Mouse (Mus musculus) heart, embryonic 15.5 days (tissue): Measurements from ENCODE around the gene Lhpp. TPM values are rescaled to one million over a fixed set of nuclear protein-coding genes. Genes with fewer than 3 reads are reported as not detected.

Source experiments
- ATAC-seq: fragments of 200-750 bp; cut with Nextera tagmentation; replicated peaks from 2 replicates; pipeline ENCODE4 v1.8.0; 2017; ENCODE audit warnings: low read depth, moderate TSS enrichment; ENCODE audit not compliant: insufficient number of reproducible peaks, insufficient read depth, low FRiP score
- H3K27ac ChIP-seq: fragments of 300-500 bp; sonication (generic); 2 replicates; pipeline ENCODE4 v1.5.1; 2015; ENCODE audit warnings: mild to moderate bottlenecking, inconsistent platforms
- H3K27me3 ChIP-seq: fragments of 300-500 bp; sonication (generic); 2 replicates; pipeline ENCODE4 v1.6.1; 2015; ENCODE audit warnings: inconsistent platforms
- H3K36me3 ChIP-seq: fragments of 300-500 bp; sonication (generic); 2 replicates; pipeline ENCODE4 v1.6.1; 2015; ENCODE audit warnings: mild to moderate bottlenecking, inconsistent platforms
- H3K4me1 ChIP-seq: fragments of 300-500 bp; sonication (generic); replicated peaks from 2 replicates; pipeline ENCODE4 v1.6.1; 2015; ENCODE audit warnings: inconsistent platforms
- H3K4me2 ChIP-seq: fragments of 300-500 bp; sonication (generic); 2 replicates; pipeline ENCODE4 v1.6.1; 2015; ENCODE audit warnings: inconsistent platforms, mild to moderate bottlenecking, moderate library complexity
- H3K4me3 ChIP-seq: fragments of 300-500 bp; sonication (generic); 2 replicates; pipeline ENCODE4 v1.5.1; 2015; ENCODE audit warnings: mild to moderate bottlenecking, inconsistent platforms
- H3K9ac ChIP-seq: fragments of 300-500 bp; sonication (generic); 2 replicates; pipeline ENCODE4 v1.6.1; 2015; ENCODE audit warnings: mild to moderate bottlenecking, inconsistent platforms
- H3K9me3 ChIP-seq: fragments of 300-500 bp; sonication (generic); replicated peaks from 2 replicates; pipeline ENCODE4 v1.6.1; 2016; ENCODE audit warnings: inconsistent platforms
- WGBS: fragments of 180-500 bp; shearing (Covaris S2); methylation state at CpG from one replicate; pipeline ENCODE4 v1.1.7; 2015; ENCODE audit warnings: mixed read lengths; 5-methylcytosine and 5-hydroxymethylcytosine counted together
- polyA plus RNA-seq: library from polyadenylated mRNA; unstranded; fragments of >200 nt; fragmentation: Nextera tagmentation; extraction: Ambion mirVana; gene quantifications from 2 replicates; pipeline ENCODE4 v1.2.1, GENCODE M21; 2015

The Lhpp gene
- polyA plus RNA-seq: 21.3 and 22.6 TPM in 2 replicates

GRCm38 (mm10) chr7:132610468-132611318, at the start of gene Lhpp:
Gene Lhpp (plus strand): TSS chr7:132610638.
- no peaks in the 10 kb centered on the region for H3K9me3 ChIP-seq
- no peak within 1 kb of the TSS for H3K27ac ChIP-seq
- WGBS: 7% methylated on average over 44 of the region's 44 CpGs
- peak within 1 kb of the TSS; percentile 63 for H3K4me3 ChIP-seq
- ATAC-seq: peak; percentile 82
- peak within 1 kb of the TSS; percentile 73 for H3K4me2 ChIP-seq
- peak within 1 kb of the TSS; percentile 57 for H3K9ac ChIP-seq
- 0 out of 2 replicates have a peak, but pooled peaks cover 6% of the 10 kb centered on the region for H3K27me3 ChIP-seq
- H3K4me1 ChIP-seq: peaks cover 5% of the 10 kb centered on the region; the same call in 1 of the 2 replicates
- no peaks in the 10 kb centered on the region for H3K36me3 ChIP-seq

GRCm38 (mm10) chr7:132565831-132566230, 44.6 kb upstream of the Lhpp start:
- Histone ChIP-seq H3K9me3 (no peaks in the 10 kb centered on the region), H3K27ac (no peak overlapping the region), H3K4me1 (peaks cover 20% of the 10 kb centered on the region), H3K9ac (no peak overlapping the region), H3K27me3 (no peaks in the 10 kb centered on the region), H3K4me3 (no peak overlapping the region), H3K36me3 (peaks cover 65% of the 10 kb centered on the region), H3K4me2 (no peak overlapping the region)
- ATAC-seq: no peak
- 19% methylated on average over 1 of the region's 1 CpGs for WGBS

GRCm38 (mm10) chr7:132568817-132569216, 41.6 kb upstream of the Lhpp start:
- WGBS: 87% methylated on average over 6 of the region's 6 CpGs
- no peak overlapping the region for H3K4me2 ChIP-seq
- no peak overlapping the region for H3K27ac ChIP-seq
- H3K36me3 ChIP-seq: peaks cover 35% of the 10 kb centered on the region
- H3K4me1 ChIP-seq: peaks cover 44% of the 10 kb centered on the region
- H3K9me3 ChIP-seq: no peaks in the 10 kb centered on the region
- ATAC-seq: no peak
- H3K4me3 ChIP-seq: no peak overlapping the region
- no peak overlapping the region for H3K9ac ChIP-seq
- no peaks in the 10 kb centered on the region for H3K27me3 ChIP-seq

GRCm38 (mm10) chr7:132570071-132570470, 40.4 kb upstream of the Lhpp start:
- Histone ChIP-seq H3K9me3 (no peaks in the 10 kb centered on the region), H3K27ac (peak overlapping the region; percentile 68), H3K9ac (no peak overlapping the region), H3K4me1 (peaks cover 51% of the 10 kb centered on the region), H3K27me3 (no peaks in the 10 kb centered on the region), H3K4me2 (peak overlapping the region; percentile 10; the same call in 1 of the 2 replicates), H3K4me3 (no peak overlapping the region), H3K36me3 (peaks cover 23% of the 10 kb centered on the region)
- WGBS: 38% methylated on average over 5 of the region's 5 CpGs
- ATAC-seq: peak; percentile 79

GRCm38 (mm10) chr7:132571481-132571880, 39.0 kb upstream of the Lhpp start:
- Histone ChIP-seq H3K27me3 (no peaks in the 10 kb centered on the region), H3K9me3 (no peaks in the 10 kb centered on the region), H3K36me3 (peaks cover 16% of the 10 kb centered on the region; the same call in 1 of the 2 replicates), H3K4me1 (peaks cover 55% of the 10 kb centered on the region), H3K4me3 (no peak overlapping the region), H3K4me2 (peak overlapping the region; percentile 21; the same call in 1 of the 2 replicates), H3K27ac (peak overlapping the region; percentile 38), H3K9ac (peak overlapping the region; percentile 25; the same call in 1 of the 2 replicates)
- WGBS: 46% methylated on average over 8 of the region's 8 CpGs
- no peak for ATAC-seq

- no peak for ATAC-seq
- Histone ChIP-seq H3K27ac (peak overlapping the region; percentile 10; the same call in 1 of the 2 replicates), H3K4me3 (no peak overlapping the region), H3K27me3 (no peaks in the 10 kb centered on the region), H3K36me3 (peaks cover 6% of the 10 kb centered on the region; the same call in 1 of the 2 replicates), H3K4me2 (no peak overlapping the region), H3K9ac (no peak overlapping the region), H3K9me3 (no peaks in the 10 kb centered on the region), H3K4me1 (peaks cover 58% of the 10 kb centered on the region)
- 61% methylated on average over 3 of the region's 3 CpGs for WGBS
Observed at GRCm38 (mm10) chr7:132572738-132573137, 37.7 kb upstream of the Lhpp start.

- Histone ChIP-seq H3K36me3 (peaks cover 6% of the 10 kb centered on the region; the same call in 1 of the 2 replicates), H3K9ac (no peak overlapping the region), H3K9me3 (no peaks in the 10 kb centered on the region), H3K27ac (peak overlapping the region; percentile 10; the same call in 1 of the 2 replicates), H3K4me3 (no peak overlapping the region), H3K27me3 (no peaks in the 10 kb centered on the region), H3K4me1 (peaks cover 58% of the 10 kb centered on the region), H3K4me2 (peak overlapping the region; percentile 2; the same call in 1 of the 2 replicates)
- no peak for ATAC-seq
- WGBS: 71% methylated on average over 6 of the region's 6 CpGs
Observed at GRCm38 (mm10) chr7:132573205-132573604, 37.2 kb upstream of the Lhpp start.

- ATAC-seq: no peak
- no peak overlapping the region for H3K4me3 ChIP-seq
- no peak overlapping the region for H3K27ac ChIP-seq
- H3K9me3 ChIP-seq: no peaks in the 10 kb centered on the region
- 85% methylated on average over 5 of the region's 5 CpGs for WGBS
- H3K4me2 ChIP-seq: peak overlapping the region; percentile 1; the same call in 1 of the 2 replicates
- H3K27me3 ChIP-seq: no peaks in the 10 kb centered on the region
- no peaks in the 10 kb centered on the region for H3K36me3 ChIP-seq
- peaks cover 53% of the 10 kb centered on the region for H3K4me1 ChIP-seq
- no peak overlapping the region for H3K9ac ChIP-seq
Observed at GRCm38 (mm10) chr7:132574646-132575045, 35.8 kb upstream of the Lhpp start.

GRCm38 (mm10) chr7:132575623-132576022, 34.8 kb upstream of the Lhpp start:
- under 1% methylated on average over 13 of the region's 13 CpGs for WGBS
- ATAC-seq: peak; percentile 83
- Histone ChIP-seq H3K9me3 (no peaks in the 10 kb centered on the region), H3K4me2 (peak overlapping the region; percentile 81), H3K4me1 (peaks cover 43% of the 10 kb centered on the region), H3K4me3 (peak overlapping the region; percentile 92), H3K27me3 (0 out of 2 replicates have a peak, but pooled peaks cover under 1% of the 10 kb centered on the region), H3K27ac (peak overlapping the region; percentile 99), H3K36me3 (no peaks in the 10 kb centered on the region), H3K9ac (peak overlapping the region; percentile 88)

- Histone ChIP-seq H3K4me3 (peak within 1 kb of the TSS; percentile 92), H3K9me3 (no peaks in the 10 kb centered on the region), H3K9ac (peak within 1 kb of the TSS; percentile 88), H3K4me2 (peak within 1 kb of the TSS; percentile 81), H3K4me1 (peaks cover 38% of the 10 kb centered on the region), H3K27ac (peak within 1 kb of the TSS; percentile 99), H3K27me3 (0 out of 2 replicates have a peak, but pooled peaks cover 5% of the 10 kb centered on the region), H3K36me3 (no peaks in the 10 kb centered on the region)
- WGBS: under 1% methylated on average over 49 of the region's 49 CpGs
- peak; percentile 98 for ATAC-seq
Observed at GRCm38 (mm10) chr7:132576116-132576650, 34.3 kb upstream of the Lhpp start, which contains the start of gene Oat. Gene Oat (minus strand): TSS chr7:132576398.

- peak overlapping the region; percentile 99 for H3K27ac ChIP-seq
- ATAC-seq: no peak
- H3K4me3 ChIP-seq: peak overlapping the region; percentile 92
- no peaks in the 10 kb centered on the region for H3K9me3 ChIP-seq
- H3K27me3 ChIP-seq: 0 out of 2 replicates have a peak, but pooled peaks cover 5% of the 10 kb centered on the region
- H3K36me3 ChIP-seq: no peaks in the 10 kb centered on the region
- peak overlapping the region; percentile 88; the same call in 1 of the 2 replicates for H3K9ac ChIP-seq
- WGBS: 49% methylated on average over 4 of the region's 4 CpGs
- H3K4me2 ChIP-seq: peak overlapping the region; percentile 81
- peaks cover 31% of the 10 kb centered on the region for H3K4me1 ChIP-seq
Observed at GRCm38 (mm10) chr7:132576891-132577290, 33.5 kb upstream of the Lhpp start.
